Mouse (Mus musculus) lung, adult 2 months (tissue): ENCODE results near the gene Tll1.

ENCODE experiments used
- CTCF ChIP-seq: fragments of 200-500 bp; IDR thresholded peaks from 2 replicates; pipeline ENCODE4 v1.5.1; 2011; ENCODE audit warnings: mild to moderate bottlenecking, low read length, control low read depth; ENCODE audit not compliant: insufficient read depth
- POLR2A ChIP-seq: fragments of 200-500 bp; IDR thresholded peaks from 2 replicates; pipeline ENCODE4 v1.6.1; 2011; ENCODE audit warnings: low read depth, mild to moderate bottlenecking, control low read depth, low read length, borderline replicate concordance; ENCODE audit errors: extremely low read depth

DNA sequence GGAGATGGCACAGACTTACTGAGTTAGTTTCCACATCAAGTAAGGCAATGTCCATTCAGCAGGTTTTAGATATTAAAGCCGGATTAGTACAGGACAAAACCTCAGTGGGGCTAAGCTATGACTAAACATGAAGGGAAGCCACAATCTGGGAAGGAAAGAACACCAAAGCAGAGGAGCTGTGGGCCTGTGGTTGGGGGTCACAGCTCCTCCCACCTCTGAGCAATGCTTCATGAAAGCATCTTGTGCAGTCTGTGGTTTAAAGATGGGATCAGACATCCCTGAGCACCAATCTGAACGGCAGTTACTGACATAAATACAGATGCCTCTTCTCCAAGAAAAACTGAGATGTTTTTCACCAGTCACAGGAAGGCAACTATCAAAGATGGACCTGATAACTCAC, 132.7 kb downstream of the Tll1 start:
- TF ChIP-seq CTCF (no peak), POLR2A (no peak)
